Mouse (Mus musculus) forebrain, embryonic 13.5 days (tissue): ENCODE measurements around the gene Ifi203. TPM values are rescaled to one million over a fixed set of nuclear protein-coding genes. Genes with fewer than 3 reads are reported as not detected.
A peak's percentile ranks its signal among the peaks of the same experiment; 100 is the strongest.
"Not testable (repeated sequence)": the region's sequence is repeated elsewhere in the genome, so short reads cannot be mapped to it uniquely, and the experiment has no call there.

Experiments used
- ATAC-seq: fragments of 200-750 bp; cut with Nextera tagmentation; 2 replicates; pipeline ENCODE4 v1.8.0; 2017
- H3K27ac ChIP-seq: fragments of 300-500 bp; sonication (generic); 2 replicates; pipeline ENCODE4 v1.5.1; 2015; ENCODE audit warnings: inconsistent platforms, mild to moderate bottlenecking, moderate library complexity
- H3K27me3 ChIP-seq: fragments of 300-500 bp; sonication (generic); 2 replicates; pipeline ENCODE4 v1.6.1; 2015; ENCODE audit warnings: mild to moderate bottlenecking, inconsistent platforms
- H3K36me3 ChIP-seq: fragments of 300-500 bp; sonication (generic); 2 replicates; pipeline ENCODE4 v1.6.1; 2015; ENCODE audit warnings: mild to moderate bottlenecking, inconsistent platforms; ENCODE audit not compliant: poor library complexity, severe bottlenecking
- H3K4me1 ChIP-seq: fragments of 300-500 bp; sonication (generic); 2 replicates; pipeline ENCODE4 v1.6.1; 2015; ENCODE audit warnings: inconsistent platforms
- H3K4me2 ChIP-seq: fragments of 300-500 bp; sonication (generic); 2 replicates; pipeline ENCODE4 v1.6.1; 2015; ENCODE audit warnings: inconsistent platforms, mild to moderate bottlenecking, moderate library complexity
- H3K4me3 ChIP-seq: fragments of 300-500 bp; sonication (generic); 2 replicates; pipeline ENCODE4 v1.5.1; 2015; ENCODE audit warnings: mild to moderate bottlenecking, inconsistent platforms
- H3K9ac ChIP-seq: fragments of 300-500 bp; sonication (generic); 2 replicates; pipeline ENCODE4 v1.6.1; 2015; ENCODE audit warnings: mild to moderate bottlenecking, inconsistent platforms
- H3K9me3 ChIP-seq: fragments of 300-500 bp; sonication (generic); replicated peaks from 2 replicates; pipeline ENCODE4 v1.6.1; 2016; ENCODE audit warnings: inconsistent platforms
- WGBS: fragments of 180-500 bp; shearing (Covaris S2); methylation state at CpG from one replicate; pipeline ENCODE4 v1.1.7; 2015; 5-methylcytosine and 5-hydroxymethylcytosine counted together
- polyA plus RNA-seq: library from polyadenylated mRNA; unstranded; fragments of >200 nt; fragmentation: Nextera tagmentation; extraction: Ambion mirVana; gene quantifications from 2 replicates; pipeline ENCODE4 v1.2.1, GENCODE M21; 2015

The Ifi203 gene
- polyA plus RNA-seq, 1 experiment from 2014 or later: 1.7 TPM

DNA sequence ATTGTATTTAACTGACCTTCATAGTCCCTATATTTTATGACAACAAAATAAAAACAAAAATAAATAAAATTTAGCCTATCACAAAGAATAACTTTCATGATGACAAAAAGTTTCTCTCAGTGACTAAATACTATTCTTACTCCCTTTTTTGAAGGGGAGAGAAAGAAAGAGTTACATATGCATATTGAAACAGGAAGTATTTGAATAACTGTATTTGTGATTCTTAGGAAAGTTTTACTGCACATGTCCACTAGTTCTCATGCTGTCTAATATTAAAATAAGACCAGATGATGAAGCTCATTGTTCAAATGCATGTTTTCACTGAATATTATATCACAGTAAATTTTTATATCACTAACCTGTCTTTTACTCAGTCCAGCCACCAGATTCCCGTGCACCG, 950 bp downstream of the Ifi203 start:
- H3K27me3 ChIP-seq, H3K36me3 ChIP-seq, H3K9me3 ChIP-seq, H3K4me3 ChIP-seq, H3K27ac ChIP-seq, H3K4me1 ChIP-seq, H3K4me2 ChIP-seq, H3K9ac ChIP-seq, ATAC-seq: not testable (repeated sequence)
- 92% methylated on average over 2 of the region's 2 CpGs for WGBS

DNA sequence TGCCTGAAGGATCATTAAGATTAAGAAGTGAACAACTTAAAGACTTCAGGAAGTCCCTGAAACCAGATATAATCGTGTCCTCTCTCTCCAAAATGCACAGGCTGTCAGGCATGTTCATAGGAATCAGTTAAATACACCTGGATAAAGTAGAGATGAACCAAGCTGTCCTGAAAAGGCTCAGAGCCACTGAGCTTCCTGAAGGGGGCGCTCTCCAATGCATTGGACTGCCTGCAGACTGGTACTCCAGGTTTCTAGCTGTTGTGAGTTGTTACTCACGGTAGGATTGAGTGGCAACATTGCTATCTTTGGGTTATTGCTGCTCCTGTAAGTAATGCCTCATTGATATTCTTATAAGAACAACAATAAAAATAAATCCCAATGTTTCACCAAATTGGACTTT, 23.2 kb downstream of the Ifi203 start:
- not testable (repeated sequence) for H3K9me3 ChIP-seq, H3K9ac ChIP-seq, H3K27me3 ChIP-seq, H3K4me3 ChIP-seq, ATAC-seq, H3K36me3 ChIP-seq, H3K4me1 ChIP-seq, H3K27ac ChIP-seq, H3K4me2 ChIP-seq
- 59% methylated on average over 3 of the region's 3 CpGs for WGBS

DNA sequence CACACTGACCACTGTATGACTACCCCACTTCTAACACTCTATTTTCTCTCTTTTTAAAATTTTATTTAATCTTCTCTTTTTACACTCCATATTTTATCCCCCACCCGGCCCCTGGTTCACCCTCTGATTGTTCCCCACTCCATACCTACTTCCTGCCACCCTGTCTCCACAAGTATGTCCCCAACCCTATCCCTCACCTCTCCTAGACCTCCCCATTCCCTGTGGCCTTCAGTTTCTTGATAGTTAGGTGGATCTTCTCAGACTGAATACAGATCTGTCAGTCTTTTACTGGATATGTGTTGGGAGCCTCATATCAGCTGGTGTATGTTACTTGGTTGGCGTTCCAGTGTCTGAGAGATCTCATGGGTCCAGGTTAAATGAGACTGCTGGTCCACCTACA, 27.9 kb downstream of the Ifi203 start:
- no peak overlapping the region for H3K4me3 ChIP-seq
- H3K4me2 ChIP-seq: no peak overlapping the region
- H3K36me3 ChIP-seq: no peaks in the 10 kb centered on the region
- H3K27me3 ChIP-seq: no peaks in the 10 kb centered on the region
- no peak overlapping the region for H3K9ac ChIP-seq
- ATAC-seq: no peak
- 87% methylated on average over 2 of the region's 2 CpGs for WGBS
- no peak overlapping the region for H3K27ac ChIP-seq
- H3K4me1 ChIP-seq: no peaks in the 10 kb centered on the region
- no peaks in the 10 kb centered on the region for H3K9me3 ChIP-seq

DNA sequence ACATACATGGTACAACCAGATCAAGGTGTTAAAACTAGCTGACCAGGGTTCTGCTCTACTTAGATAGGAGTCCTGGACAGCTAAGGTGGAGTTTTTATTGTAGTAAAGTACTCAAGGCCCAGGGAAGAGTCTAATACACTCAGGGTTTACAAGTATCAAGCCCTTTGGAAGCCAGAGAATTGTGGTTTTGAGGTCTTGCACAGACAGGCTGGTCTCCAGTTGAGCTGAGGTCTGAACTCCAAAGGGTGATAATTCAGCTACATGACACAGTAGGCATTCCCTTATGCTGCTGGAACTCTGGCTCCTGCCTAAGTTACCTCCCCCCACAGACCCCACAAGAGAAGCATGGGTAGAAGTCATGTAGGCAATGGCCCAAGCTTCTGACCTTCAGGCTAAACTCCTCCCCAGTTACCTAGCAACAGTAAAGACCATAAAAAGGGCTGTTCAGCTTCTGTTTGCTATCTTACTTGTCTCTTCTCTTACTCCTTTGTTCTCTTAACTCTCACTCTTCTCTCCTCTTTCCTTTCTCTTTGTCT, 29.1 kb downstream of the Ifi203 start:
- not testable (repeated sequence) for ATAC-seq, H3K9me3 ChIP-seq, H3K4me3 ChIP-seq, H3K36me3 ChIP-seq, H3K27ac ChIP-seq, H3K27me3 ChIP-seq, H3K4me1 ChIP-seq, H3K9ac ChIP-seq, H3K4me2 ChIP-seq

DNA sequence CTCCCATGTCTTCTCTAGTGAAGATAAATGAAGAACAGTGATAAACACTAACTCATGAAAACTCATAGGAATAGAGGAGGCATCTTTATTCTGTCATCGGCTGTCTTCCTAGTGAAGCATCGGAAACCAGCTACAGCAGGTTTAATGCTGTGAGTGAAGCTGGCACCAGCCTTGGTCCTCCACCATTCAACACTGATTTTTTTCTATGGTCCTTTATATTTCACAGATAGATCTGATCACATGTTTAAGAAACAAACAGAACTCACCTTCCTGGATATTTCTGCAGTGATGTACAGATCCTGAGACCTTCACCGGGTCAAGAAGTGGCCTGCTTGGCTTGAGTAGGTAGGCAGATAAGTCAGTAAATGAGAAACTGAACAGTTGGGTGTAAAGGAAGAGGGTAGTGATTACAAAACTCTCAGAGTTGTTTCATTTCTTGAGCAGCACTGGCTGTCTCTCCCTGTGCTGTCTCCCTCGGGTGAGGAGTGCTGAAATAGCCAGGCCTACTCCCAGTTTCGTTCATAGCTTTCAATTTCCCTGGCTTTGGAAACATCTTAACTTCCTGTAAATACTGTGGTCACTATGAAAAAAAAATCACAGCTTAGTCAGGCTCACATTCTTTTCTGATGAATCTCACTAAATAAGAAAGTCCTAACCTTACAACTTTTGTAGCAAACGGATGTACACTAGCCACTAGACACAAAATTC, 29.8 kb downstream of the Ifi203 start, which contains the start of gene Ifi211:
Ifi211 (minus strand) TSS at position 499 of the 708 bp plus-strand sequence.
- not testable (repeated sequence) for H3K4me3 ChIP-seq, H3K36me3 ChIP-seq, H3K27me3 ChIP-seq, H3K9me3 ChIP-seq, H3K9ac ChIP-seq, H3K4me1 ChIP-seq, H3K4me2 ChIP-seq, ATAC-seq, H3K27ac ChIP-seq
- WGBS: 93% methylated on average over 6 of the region's 6 CpGs

DNA sequence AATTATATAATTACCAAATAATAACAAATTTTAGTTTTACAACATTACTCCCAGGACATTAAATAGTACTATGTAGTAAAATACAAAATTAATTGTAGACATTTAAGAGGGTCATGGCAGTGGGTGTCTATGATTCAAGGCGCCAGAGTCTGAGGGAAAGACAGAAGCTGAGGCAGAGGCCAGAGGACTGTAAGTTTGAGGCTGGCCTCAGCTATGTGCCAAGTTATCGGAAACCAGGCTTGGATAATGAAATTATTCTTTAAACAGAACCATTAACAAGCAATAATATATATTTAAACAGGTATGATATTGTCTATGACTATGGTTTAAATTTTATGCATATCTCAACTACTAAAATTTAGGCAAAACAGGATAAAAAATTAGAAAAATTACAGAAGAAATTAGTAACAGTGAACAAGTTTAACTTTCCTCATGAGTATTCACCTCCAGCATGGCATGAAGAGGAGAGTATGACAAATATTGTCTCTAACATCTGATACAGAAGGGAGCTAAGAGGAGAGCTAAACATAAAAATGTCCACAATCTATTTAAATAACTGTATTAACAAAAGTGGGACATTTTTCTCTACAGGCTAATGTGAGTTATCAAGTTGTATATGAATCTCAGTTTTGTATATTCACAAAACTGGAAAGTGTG, 30.5 kb downstream of the Ifi203 start:
- Histone ChIP-seq H3K9me3 (no peaks in the 10 kb centered on the region), H3K36me3 (no peaks in the 10 kb centered on the region), H3K4me1 (no peaks in the 10 kb centered on the region), H3K27me3 (no peaks in the 10 kb centered on the region), H3K27ac (no peak overlapping the region), H3K9ac (no peak overlapping the region), H3K4me2 (no peak overlapping the region), H3K4me3 (no peak overlapping the region)
- WGBS: 97% methylated on average over 2 of the region's 2 CpGs
- no peak for ATAC-seq

DNA sequence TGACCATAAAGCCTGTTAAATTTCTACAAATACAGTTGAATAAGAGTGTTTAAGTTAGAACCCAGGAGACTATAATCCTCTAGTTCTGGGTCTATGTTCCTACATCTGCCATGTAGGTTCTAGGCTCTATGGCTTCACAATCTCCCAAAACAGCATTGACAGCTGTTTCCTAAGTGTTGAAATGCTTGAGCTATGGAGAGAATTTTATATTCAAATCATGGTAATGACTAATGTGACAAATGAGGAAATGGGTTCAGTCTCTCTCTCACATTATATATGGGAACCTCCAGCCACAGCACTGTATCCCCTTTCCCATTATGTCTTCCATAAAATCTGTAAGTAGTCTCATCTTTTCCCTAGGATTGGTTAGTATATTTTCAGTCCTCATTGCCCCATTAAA, 34.1 kb downstream of the Ifi203 start:
- H3K36me3 ChIP-seq, H3K9ac ChIP-seq, H3K27ac ChIP-seq, H3K9me3 ChIP-seq, H3K4me1 ChIP-seq, H3K4me2 ChIP-seq, H3K27me3 ChIP-seq, ATAC-seq, H3K4me3 ChIP-seq: not testable (repeated sequence)

DNA sequence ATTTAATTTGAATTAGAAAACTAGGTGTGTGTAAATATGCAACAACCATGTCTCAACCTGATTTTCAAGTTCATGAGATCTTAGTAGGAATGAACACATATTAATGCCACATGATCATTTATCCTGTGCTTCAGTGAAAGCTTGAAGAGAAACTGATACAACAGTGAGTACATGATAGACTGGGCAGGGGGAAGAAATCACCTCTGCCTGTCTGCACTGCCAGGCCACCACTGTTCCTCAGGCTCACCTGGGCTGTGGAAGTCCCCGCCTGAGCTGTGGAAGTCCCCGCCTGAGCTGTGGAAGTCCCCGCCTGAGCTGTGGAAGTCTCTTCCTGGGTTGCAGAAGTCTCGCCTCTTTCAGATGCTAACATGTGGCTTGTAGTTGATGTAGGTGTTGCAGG, 36.6 kb downstream of the Ifi203 start:
- ATAC-seq, H3K4me3 ChIP-seq, H3K4me2 ChIP-seq, H3K27me3 ChIP-seq, H3K9me3 ChIP-seq, H3K9ac ChIP-seq, H3K4me1 ChIP-seq, H3K36me3 ChIP-seq, H3K27ac ChIP-seq: not testable (repeated sequence)
- WGBS: 94% methylated on average over 4 of the region's 4 CpGs

DNA sequence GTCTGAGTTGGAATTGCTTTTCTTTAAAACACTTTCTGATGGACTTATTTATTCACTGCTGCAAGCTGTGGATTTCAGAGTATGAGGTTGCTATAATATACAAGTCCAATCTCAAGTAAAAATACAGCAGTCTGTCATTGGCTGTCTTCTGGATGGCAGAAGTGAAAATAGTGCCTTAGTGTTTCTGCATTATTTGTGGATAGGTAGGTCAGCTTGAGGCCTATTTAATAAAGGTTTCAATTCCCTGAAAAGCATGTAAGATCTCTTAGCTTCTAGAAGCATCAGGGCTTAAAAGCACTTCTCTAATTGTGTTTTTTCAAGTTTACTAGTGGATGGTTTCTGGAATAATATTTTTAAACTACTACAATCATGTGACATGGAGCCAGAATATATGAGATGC, 52.7 kb downstream of the Ifi203 start:
- not testable (repeated sequence) for H3K27me3 ChIP-seq, ATAC-seq, H3K4me2 ChIP-seq, H3K4me3 ChIP-seq, H3K9ac ChIP-seq, H3K27ac ChIP-seq, H3K4me1 ChIP-seq, H3K36me3 ChIP-seq, H3K9me3 ChIP-seq

DNA sequence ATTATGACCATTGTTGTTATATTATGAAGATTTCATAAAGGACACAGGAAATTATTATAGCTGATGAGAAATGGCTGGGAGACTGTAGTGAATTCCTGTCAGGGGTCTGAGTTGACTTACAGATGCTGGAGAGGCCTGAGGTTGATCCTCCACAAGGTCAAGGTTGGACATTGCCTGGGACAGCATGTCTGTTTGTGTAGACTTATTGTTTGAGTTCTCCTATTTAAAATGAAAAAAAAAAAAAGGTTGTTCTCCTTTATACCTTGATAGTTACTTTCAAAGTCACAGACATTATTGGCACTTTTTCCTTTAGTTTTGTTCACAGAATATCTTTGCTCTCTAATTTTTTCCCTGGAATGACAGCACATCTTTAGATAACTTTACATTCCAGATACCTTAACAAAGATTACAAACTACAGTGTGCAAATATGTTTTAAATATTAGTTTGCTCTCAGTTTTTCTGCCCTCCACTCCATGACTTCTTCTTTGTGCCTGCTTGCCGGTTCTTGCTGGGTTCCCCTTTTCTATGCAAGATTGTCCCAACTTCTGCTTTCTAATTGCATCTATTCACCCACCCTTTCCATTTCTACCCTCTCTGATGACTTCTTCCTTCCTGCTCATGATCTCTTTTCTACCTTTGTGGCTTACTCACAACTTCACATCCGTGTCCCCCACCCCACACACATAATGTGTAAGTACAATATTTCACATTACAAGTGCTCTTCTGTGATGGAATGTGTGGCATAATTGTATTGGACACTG, 55.3 kb downstream of the Ifi203 start:
- not testable (repeated sequence) for H3K27me3 ChIP-seq, H3K4me2 ChIP-seq, H3K9ac ChIP-seq, H3K36me3 ChIP-seq, H3K4me1 ChIP-seq, H3K27ac ChIP-seq, ATAC-seq, H3K4me3 ChIP-seq, H3K9me3 ChIP-seq
- 86% methylated on average over 1 of the region's 2 CpGs for WGBS

DNA sequence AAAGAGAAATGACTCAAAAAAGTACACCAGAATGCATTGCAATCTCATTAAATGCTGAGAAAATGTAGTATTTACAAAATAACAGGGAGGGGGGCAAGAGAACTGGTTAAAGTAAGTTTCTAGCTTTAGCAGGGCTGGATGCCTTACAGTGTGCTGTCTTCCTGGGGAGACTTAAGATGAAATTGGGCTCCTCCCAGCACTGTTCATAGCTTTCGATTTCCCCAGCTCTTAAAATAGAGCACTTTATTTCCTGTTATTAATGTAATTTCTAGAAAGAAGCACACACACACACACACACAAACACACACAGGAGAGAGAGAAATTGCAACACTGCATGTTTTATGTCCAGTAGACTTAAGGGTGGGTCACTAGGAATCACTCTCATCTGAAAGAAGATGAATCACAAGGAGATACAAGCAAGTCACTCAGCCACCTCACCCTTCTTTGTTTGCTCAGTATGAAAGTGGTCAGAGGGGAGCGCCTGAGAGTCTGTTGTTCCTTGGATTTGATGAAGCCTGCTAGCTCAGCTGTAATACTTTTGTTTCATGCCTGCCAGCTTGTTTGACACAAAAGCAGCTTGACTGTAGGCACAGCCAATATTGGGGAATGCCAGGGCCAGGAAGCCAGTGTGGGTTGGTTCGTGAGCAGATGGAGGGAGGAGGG, 62.3 kb downstream of the Ifi203 start:
- not testable (repeated sequence) for H3K4me3 ChIP-seq, H3K27me3 ChIP-seq, H3K36me3 ChIP-seq, H3K4me1 ChIP-seq, H3K4me2 ChIP-seq, H3K27ac ChIP-seq, H3K9ac ChIP-seq, H3K9me3 ChIP-seq
- 62% methylated on average over 3 of the region's 3 CpGs for WGBS
- peak; percentile 86 for ATAC-seq
